Mouse (Mus musculus): ENCODE results near the gene Tepp.

GRCm38 (mm10) chr8:95270501-95270900 lies 39.9 kb upstream of the Tepp start:
- no peak for TF ChIP-seq CTCF (IDR thresholded peaks at IDR 0.05; ENCODE audit: control insufficient read depth, insufficient read depth, insufficient read length)
- no peak for TF ChIP-seq MAX (IDR thresholded peaks at IDR 0.05)
- no peak for TF ChIP-seq MYOD1 (IDR thresholded peaks at IDR 0.05; ENCODE audit: control insufficient read depth, insufficient read length, low read depth)
- no peak for TF ChIP-seq USF1 (IDR thresholded peaks at IDR 0.05; ENCODE audit: low read depth)
- TF ChIP-seq MYOG (IDR thresholded peaks at IDR 0.05; ENCODE audit: control insufficient read depth, extremely low read depth, insufficient read length): no peak

All from C2C12 (cell line).